Mouse (Mus musculus): ENCODE results near the gene Rab29. TPM values are rescaled to one million over a fixed set of nuclear protein-coding genes. Genes with fewer than 3 reads are reported as not detected.

Rab29 gene
- polyA plus RNA-seq, 1 experiment from 2014 or later = 9.3 TPM

Other genes with a start within 250 kb of the Rab29 start
- 0.10 TPM in 1 of 2 replicates, not detected in the other for gene Ctse, start 228.9 kb upstream of the Rab29 start, polyA plus RNA-seq (2014; fragmentation: Nextera tagmentation; extraction: Ambion mirVana)
- gene Rab7b, start 178.5 kb upstream of the Rab29 start, polyA plus RNA-seq (2014; fragmentation: Nextera tagmentation; extraction: Ambion mirVana) = 0.98 and 1.1 TPM in 2 replicates
- 0.04 and 0.12 TPM in 2 replicates for gene Slc26a9, start 123.2 kb upstream of the Rab29 start, polyA plus RNA-seq (2014; fragmentation: Nextera tagmentation; extraction: Ambion mirVana)
- 0.31 and 0.42 TPM in 2 replicates for gene Pm20d1, start 69.8 kb upstream of the Rab29 start, polyA plus RNA-seq (2014; fragmentation: Nextera tagmentation; extraction: Ambion mirVana)
- gene Slc41a1, start 39.7 kb upstream of the Rab29 start, polyA plus RNA-seq (2014; fragmentation: Nextera tagmentation; extraction: Ambion mirVana) = 11.9 and 14.5 TPM in 2 replicates
- 33.0 and 37.4 TPM in 2 replicates for gene Nucks1, start 43.3 kb downstream of the Rab29 start, polyA plus RNA-seq (2014; fragmentation: Nextera tagmentation; extraction: Ambion mirVana)
- 1.5 and 1.8 TPM in 2 replicates for gene Slc45a3, start 95.7 kb downstream of the Rab29 start, polyA plus RNA-seq (2014; fragmentation: Nextera tagmentation; extraction: Ambion mirVana)
- 14.8 and 17.0 TPM in 2 replicates for gene Elk4, start 140.4 kb downstream of the Rab29 start, polyA plus RNA-seq (2014; fragmentation: Nextera tagmentation; extraction: Ambion mirVana)
- gene Mfsd4a, start 200.8 kb downstream of the Rab29 start, polyA plus RNA-seq (2014; fragmentation: Nextera tagmentation; extraction: Ambion mirVana) = 3.7 and 5.0 TPM in 2 replicates

Data from forebrain, embryonic 14.5 days (tissue).